Mouse (Mus musculus) lung, adult 18-20 months (tissue): Measurements from ENCODE around the gene Slc25a44.

Experiments used
- DNase-seq, 2 experiments: peaks; one replicate each; pipeline ENCODE4 v3.0.0; 2022; ENCODE audit warnings: mixed read lengths in 2 of 2

The Slc25a44 gene

DNA sequence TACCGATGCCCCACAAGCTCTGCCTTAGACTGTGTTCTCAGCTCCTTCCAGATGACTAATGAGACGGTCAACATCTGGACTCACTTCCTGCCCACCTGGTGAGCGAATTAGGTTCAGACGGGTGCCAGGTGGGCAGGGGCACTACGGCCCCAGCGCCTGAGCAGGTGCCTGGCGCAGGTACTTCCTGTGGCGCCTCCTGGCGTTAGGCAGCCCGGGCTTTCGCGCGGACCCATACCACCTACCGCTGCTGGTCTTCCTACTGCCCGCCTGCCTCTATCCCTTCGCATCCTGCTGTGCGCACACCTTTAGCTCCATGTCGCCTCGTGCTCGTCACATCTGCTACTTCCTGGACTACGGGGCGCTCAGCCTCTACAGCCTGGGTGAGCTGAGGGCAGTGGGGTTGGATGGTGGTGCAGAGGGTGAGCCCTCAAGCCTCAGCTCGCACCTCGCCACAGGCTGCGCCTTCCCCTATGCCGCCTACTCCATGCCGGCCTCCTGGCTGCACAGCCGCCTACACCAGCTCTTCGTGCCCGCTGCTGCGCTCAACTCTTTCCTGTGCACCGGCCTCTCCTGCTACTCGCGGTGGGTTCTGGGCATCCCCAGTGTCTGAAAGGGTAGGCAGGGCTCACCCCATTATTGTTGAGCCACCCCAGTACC lies 59.1 kb downstream of the Slc25a44 start:
- no peak for DNase-seq

DNA sequence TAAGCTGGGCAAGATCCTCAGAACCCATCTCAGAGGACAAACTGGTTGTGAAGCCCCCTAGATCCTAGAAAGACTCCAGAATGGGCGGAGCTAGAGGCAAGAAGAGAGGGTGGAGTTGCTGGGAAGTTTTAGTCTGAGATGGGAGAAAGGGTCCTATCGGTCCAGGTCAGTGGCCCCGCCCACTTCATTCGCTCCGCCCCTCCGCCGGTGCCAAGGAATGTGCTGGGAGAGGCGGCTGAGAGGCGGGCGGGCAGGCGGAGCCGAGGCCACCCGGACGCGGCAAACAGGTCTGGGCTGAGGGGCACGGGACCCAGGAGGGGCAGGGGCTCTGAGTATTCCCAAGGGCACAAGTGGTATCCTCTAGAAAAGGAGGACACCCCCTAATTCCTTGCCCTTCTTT lies 60.6 kb downstream of the Slc25a44 start, which contains the start of gene Paqr6:
Paqr6 (plus strand) TSS at position 248 of the 400 bp plus-strand sequence.
- peak; percentile 82 to 87 for DNase-seq

DNA sequence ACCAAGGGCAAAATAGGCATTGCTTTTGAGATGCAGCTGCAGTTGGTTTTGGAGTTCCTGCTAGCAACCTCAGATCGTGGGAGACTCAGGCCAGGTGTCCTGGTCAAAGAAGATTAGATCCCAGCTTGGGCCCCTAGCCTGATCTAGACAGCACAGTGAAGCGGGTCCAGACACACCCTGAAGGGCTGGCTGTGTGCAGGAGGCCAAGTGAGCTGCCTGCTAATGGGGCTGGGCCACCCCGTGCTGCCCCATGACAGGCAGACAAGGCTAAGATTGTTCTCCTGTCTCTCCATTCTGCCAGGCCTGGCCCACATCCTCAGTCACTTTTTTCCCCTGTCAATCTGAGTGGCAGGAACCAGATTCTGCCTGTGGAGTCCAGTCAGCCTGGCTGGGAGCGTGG lies 61.2 kb downstream of the Slc25a44 start:
- peak in 1 of 2 experiments; percentile 24 for DNase-seq

DNA sequence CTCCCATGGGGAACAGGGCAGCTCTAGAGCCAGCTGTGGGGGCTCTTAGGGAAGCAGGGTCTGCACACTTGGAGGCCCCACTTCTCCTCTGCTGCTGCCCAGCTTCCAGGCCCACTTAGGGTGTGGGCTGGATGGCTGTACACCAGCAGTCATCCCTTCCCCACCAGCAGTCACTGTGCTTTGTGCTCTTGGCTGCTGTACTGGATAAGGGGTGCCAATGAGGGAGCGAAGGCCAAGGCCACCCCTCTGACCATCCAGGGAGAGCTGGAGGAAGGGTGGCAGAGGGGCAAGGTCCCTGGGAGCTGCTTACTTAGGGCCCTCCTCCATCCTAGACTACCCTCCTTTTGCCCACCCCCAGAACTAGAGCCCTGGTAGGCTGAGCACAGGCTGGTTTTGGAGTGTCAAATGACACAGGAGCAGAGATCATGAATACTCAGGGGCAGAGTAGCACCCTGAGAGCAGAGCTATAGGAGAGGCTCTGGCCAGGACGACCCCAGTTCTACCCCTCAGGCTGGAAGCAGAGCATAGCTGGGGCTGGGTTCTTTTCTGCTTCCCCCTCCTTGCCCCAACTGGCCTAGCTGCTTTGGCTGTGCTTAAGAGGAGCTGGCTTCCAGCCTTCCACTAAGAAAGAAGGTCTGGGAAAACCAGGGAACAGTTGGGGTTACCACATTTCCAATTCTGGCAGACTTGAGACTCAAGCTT lies 63.2 kb downstream of the Slc25a44 start:
- DNase-seq, result no peak

DNA sequence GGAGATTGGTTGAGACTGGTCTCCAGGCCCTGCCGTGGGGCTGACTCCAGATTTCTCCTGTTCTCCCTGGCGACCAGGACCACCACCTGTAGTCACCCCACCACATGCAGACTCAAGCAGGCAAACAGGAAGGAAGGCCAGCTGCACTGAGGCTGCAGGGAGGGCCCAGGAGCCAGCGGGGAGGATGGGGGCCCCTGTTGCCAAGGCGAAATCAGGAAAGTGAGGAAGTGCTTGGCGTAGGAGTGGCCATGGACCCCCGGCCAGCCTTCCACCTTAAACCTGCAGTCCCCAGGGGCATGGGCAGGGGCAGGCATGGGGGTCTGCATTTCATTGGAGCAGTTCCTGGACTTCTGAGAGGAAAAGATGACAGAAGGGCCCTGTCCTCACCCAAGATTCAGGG lies 63.8 kb downstream of the Slc25a44 start:
- DNase-seq, result no peak
